Mouse (Mus musculus): Measurements from ENCODE around the gene Mrps26. TPM values are rescaled to one million over a fixed set of nuclear protein-coding genes. Genes with fewer than 3 reads are reported as not detected.
"Not testable (repeated sequence)": the region's sequence is repeated elsewhere in the genome, so short reads cannot be mapped to it uniquely, and the experiment has no call there.

Gene Mrps26
- polyA plus RNA-seq, 1 experiment = 46.3 TPM

- TF ChIP-seq POLR2A (IDR thresholded peaks at IDR 0.05; ENCODE audit: borderline replicate concordance, extremely low read depth, low read depth, low read length) (no peak), CTCF (IDR thresholded peaks at IDR 0.05; ENCODE audit: insufficient read depth, low read length) (no peak)
- peaks cover 5% of the 10 kb centered on the region for H3K4me1 ChIP-seq (ENCODE audit: control insufficient read depth, insufficient read depth, low read length)
- 71% methylated on average over 4 of the region's 4 CpGs for WGBS
- DNase-seq = no peak
- H3K4me3 ChIP-seq (replicated peaks; ENCODE audit: extremely low read depth, low read depth, low read length) = no peak overlapping the region
Observed at GRCm38 (mm10) chr2:130568921-130569320, 5.4 kb downstream of the Mrps26 start.

- TF ChIP-seq POLR2A (IDR thresholded peaks at IDR 0.05; ENCODE audit: borderline replicate concordance, extremely low read depth, low read depth, low read length) (no peak), CTCF (IDR thresholded peaks at IDR 0.05; ENCODE audit: insufficient read depth, low read length) (no peak)
- no peak for DNase-seq
- Histone ChIP-seq H3K4me1 (ENCODE audit: control insufficient read depth, insufficient read depth, low read length) (no peaks in the 10 kb centered on the region), H3K4me3 (replicated peaks; ENCODE audit: extremely low read depth, low read depth, low read length) (no peak overlapping the region)
Observed at GRCm38 (mm10) chr2:130569926-130570325, 6.4 kb downstream of the Mrps26 start.

- DNase-seq = no peak
- TF ChIP-seq POLR2A (IDR thresholded peaks at IDR 0.05; ENCODE audit: borderline replicate concordance, extremely low read depth, low read depth, low read length) (no peak), CTCF (IDR thresholded peaks at IDR 0.05; ENCODE audit: insufficient read depth, low read length) (no peak)
- WGBS = 88% methylated on average over 5 of the region's 5 CpGs
- Histone ChIP-seq H3K4me3 (replicated peaks; ENCODE audit: extremely low read depth, low read depth, low read length) (no peak overlapping the region), H3K4me1 (ENCODE audit: control insufficient read depth, insufficient read depth, low read length) (peaks cover 5% of the 10 kb centered on the region; the same call in 1 of the 2 replicates)
Observed at GRCm38 (mm10) chr2:130574960-130575359, 11.4 kb downstream of the Mrps26 start.

GRCm38 (mm10) chr2:130575873-130576272, 12.3 kb downstream of the Mrps26 start, which contains the start of gene Oxt:
Gene Oxt, plus strand, starts transcription at chr2:130576173.
- Histone ChIP-seq H3K4me3 (replicated peaks; ENCODE audit: extremely low read depth, low read depth, low read length) (no peak within 1 kb of the TSS), H3K4me1 (ENCODE audit: control insufficient read depth, insufficient read depth, low read length) (peaks cover 5% of the 10 kb centered on the region; the same call in 1 of the 2 replicates)
- 68% methylated on average over 9 of the region's 9 CpGs for WGBS
- no peak for TF ChIP-seq POLR2A (IDR thresholded peaks at IDR 0.05; ENCODE audit: borderline replicate concordance, extremely low read depth, low read depth, low read length)
- no peak for TF ChIP-seq CTCF (IDR thresholded peaks at IDR 0.05; ENCODE audit: insufficient read depth, low read length)
- no peak for DNase-seq

- not testable (repeated sequence) for H3K4me1 ChIP-seq (ENCODE audit: control insufficient read depth, insufficient read depth, low read length); H3K4me3 ChIP-seq (replicated peaks; ENCODE audit: extremely low read depth, low read depth, low read length)
- WGBS = 10% methylated on average over 32 of the region's 32 CpGs
- DNase-seq = peak; percentile 10
Observed at GRCm38 (mm10) chr2:130576564-130576963, 13.0 kb downstream of the Mrps26 start.

- TF ChIP-seq CTCF (IDR thresholded peaks at IDR 0.05; ENCODE audit: insufficient read depth, low read length) (no peak), POLR2A (IDR thresholded peaks at IDR 0.05; ENCODE audit: borderline replicate concordance, extremely low read depth, low read depth, low read length) (no peak)
- DNase-seq = no peak
- no peak overlapping the region for H3K4me3 ChIP-seq (replicated peaks; ENCODE audit: extremely low read depth, low read depth, low read length)
- H3K4me1 ChIP-seq (ENCODE audit: control insufficient read depth, insufficient read depth, low read length) = peaks cover 5% of the 10 kb centered on the region; the same call in 1 of the 2 replicates
- WGBS = 16% methylated on average over 9 of the region's 9 CpGs
Observed at GRCm38 (mm10) chr2:130577021-130577420, 13.5 kb downstream of the Mrps26 start.

GRCm38 (mm10) chr2:130577632-130578031, 14.1 kb downstream of the Mrps26 start:
- TF ChIP-seq POLR2A (IDR thresholded peaks at IDR 0.05; ENCODE audit: borderline replicate concordance, extremely low read depth, low read depth, low read length) = no peak
- TF ChIP-seq CTCF (IDR thresholded peaks at IDR 0.05; ENCODE audit: insufficient read depth, low read length) = no peak
- peak; percentile 50 for DNase-seq
- Histone ChIP-seq H3K4me1 (ENCODE audit: control insufficient read depth, insufficient read depth, low read length) (peaks cover 5% of the 10 kb centered on the region; the same call in 1 of the 2 replicates), H3K4me3 (replicated peaks; ENCODE audit: extremely low read depth, low read depth, low read length) (no peak overlapping the region)
- 7% methylated on average over 12 of the region's 12 CpGs for WGBS

GRCm38 (mm10) chr2:130578148-130578547, 14.6 kb downstream of the Mrps26 start:
- 12% methylated on average over 11 of the region's 11 CpGs for WGBS

GRCm38 (mm10) chr2:130579791-130580190, 16.2 kb downstream of the Mrps26 start:
- peaks cover 5% of the 10 kb centered on the region; the same call in 1 of the 2 replicates for H3K4me1 ChIP-seq (ENCODE audit: control insufficient read depth, insufficient read depth, low read length)
- no peak for DNase-seq
- TF ChIP-seq POLR2A (IDR thresholded peaks at IDR 0.05; ENCODE audit: borderline replicate concordance, extremely low read depth, low read depth, low read length) (no peak), CTCF (IDR thresholded peaks at IDR 0.05; ENCODE audit: insufficient read depth, low read length) (no peak)
- 10% methylated on average over 8 of the region's 8 CpGs for WGBS
- H3K4me3 ChIP-seq (replicated peaks; ENCODE audit: extremely low read depth, low read depth, low read length) = no peak overlapping the region

More at GRCm38 (mm10) chr2:130578148-130578547, 14.6 kb downstream of the Mrps26 start:
- TF ChIP-seq CTCF (IDR thresholded peaks at IDR 0.05; ENCODE audit: insufficient read depth, low read length) = peak; percentile 56
- no peak for TF ChIP-seq POLR2A (IDR thresholded peaks at IDR 0.05; ENCODE audit: borderline replicate concordance, extremely low read depth, low read depth, low read length)
- peak; percentile 61 for DNase-seq
- no peak overlapping the region for H3K4me3 ChIP-seq (replicated peaks; ENCODE audit: extremely low read depth, low read depth, low read length)
- peaks cover 5% of the 10 kb centered on the region; the same call in 1 of the 2 replicates for H3K4me1 ChIP-seq (ENCODE audit: control insufficient read depth, insufficient read depth, low read length)

GRCm38 (mm10) chr2:130581201-130581600, 17.7 kb downstream of the Mrps26 start:
- no peak for TF ChIP-seq CTCF (IDR thresholded peaks at IDR 0.05; ENCODE audit: insufficient read depth, low read length)
- 11% methylated on average over 16 of the region's 16 CpGs for WGBS

More at GRCm38 (mm10) chr2:130581201-130581600, 17.7 kb downstream of the Mrps26 start:
- peaks cover 5% of the 10 kb centered on the region; the same call in 1 of the 2 replicates for H3K4me1 ChIP-seq (ENCODE audit: control insufficient read depth, insufficient read depth, low read length)
- DNase-seq = no peak
- H3K4me3 ChIP-seq (replicated peaks; ENCODE audit: extremely low read depth, low read depth, low read length) = no peak overlapping the region

Data from lung, adult 2 months (tissue).